Mouse (Mus musculus) MEL-GATA-1-ER (cell line): Measurements from ENCODE around the gene Npl.
"Not testable (repeated sequence)": the region's sequence is repeated elsewhere in the genome, so short reads cannot be mapped to it uniquely, and the experiment has no call there.

Experiments used
- DNase-seq: peaks from one replicate; pipeline ENCODE4 v3.0.0-alpha.2; 2012; ENCODE audit warnings: low read depth; ENCODE audit errors: extremely low read depth

The Npl gene

DNA sequence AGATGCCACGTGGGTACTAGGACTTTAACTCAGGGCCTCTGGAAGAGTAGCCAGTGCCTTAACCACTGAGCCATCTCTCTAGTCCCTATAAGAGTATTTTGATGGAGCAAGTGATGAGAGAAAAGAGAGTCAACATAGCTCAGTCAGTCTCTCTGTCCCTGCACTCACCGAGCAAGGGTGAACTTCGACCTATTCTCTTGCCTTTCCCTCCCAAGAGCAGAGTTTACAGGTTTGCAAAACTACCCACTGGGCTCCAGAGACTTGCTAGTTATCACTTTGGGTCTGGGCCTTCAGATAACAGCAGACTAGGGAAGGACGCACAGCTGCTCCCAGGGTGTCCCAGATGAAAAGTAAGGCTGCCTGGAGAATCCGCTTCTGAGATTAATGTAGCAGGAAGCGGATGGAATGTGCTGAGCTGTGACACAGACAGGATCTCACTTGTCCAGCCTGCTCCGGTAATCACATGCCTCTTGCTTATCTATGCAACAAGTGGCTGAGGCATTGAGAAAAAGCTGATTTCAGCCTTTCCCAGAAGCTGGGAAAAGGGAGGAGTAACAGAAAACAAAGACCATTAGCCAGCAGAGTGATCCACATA, 7.0 kb downstream of the Npl start:
- no peak for DNase-seq

DNA sequence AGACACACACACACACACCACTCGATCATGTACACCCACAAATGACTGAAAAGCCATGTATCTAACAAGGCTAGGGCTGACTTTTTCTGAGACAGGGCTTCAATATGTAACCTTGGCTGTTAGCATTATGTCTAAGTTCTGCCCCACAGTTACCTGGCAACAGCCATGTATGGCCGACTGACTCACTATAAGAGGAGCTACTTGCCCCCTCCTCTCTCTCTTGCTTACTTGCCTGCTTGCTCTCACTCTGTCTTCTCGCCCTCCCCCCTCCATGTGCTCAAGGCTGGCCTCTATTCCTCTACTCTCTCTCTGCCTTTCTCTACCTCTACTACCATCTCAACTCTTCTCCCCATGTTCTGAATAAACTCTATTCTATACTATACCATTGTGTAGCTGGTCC, 9.1 kb downstream of the Npl start:
- DNase-seq, result no peak

- no peak for DNase-seq
Measured at GRCm38 (mm10) chr1:153539739-153540333, 10.0 kb downstream of the Npl start.

DNA sequence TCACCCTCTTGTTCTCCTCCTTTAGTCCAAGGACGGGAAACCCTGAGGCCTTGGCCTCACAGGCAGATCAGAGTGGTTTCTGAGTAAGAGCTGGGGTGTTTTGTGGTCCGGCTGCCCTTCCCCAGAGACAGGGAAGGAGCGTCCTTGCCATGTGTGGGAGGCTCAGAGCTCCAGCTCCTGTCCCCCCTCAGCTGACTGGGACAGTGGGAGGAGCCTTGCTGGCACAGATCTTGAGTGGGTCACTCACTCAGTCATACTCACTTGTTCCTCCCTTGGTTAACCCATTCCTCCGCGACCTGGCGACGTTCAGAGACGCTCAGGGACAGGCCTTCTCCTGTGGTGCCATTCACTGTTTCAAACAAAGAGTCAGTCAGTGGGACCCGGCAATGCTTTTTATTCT, 14.2 kb downstream of the Npl start:
- no peak for DNase-seq

DNA sequence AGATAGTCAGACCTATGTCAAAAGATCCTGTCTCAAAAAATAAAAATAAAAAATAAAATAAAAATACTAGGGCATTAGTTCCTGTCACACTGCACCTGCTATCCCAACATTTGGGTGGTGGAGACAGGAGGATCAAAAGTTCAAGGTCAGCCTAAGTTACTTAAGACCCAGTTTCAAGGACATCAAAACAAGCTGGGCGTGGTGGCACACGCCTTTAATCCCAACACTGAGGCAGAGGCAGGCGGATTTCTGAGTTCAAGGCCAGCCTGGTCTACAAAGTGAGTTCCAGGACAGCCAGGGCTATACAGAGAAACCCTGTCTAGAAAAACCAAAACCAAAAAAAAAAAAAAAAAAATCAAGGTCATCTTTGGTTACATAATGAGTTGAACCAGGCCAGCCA, 16.9 kb downstream of the Npl start:
- not testable (repeated sequence) for DNase-seq

DNA sequence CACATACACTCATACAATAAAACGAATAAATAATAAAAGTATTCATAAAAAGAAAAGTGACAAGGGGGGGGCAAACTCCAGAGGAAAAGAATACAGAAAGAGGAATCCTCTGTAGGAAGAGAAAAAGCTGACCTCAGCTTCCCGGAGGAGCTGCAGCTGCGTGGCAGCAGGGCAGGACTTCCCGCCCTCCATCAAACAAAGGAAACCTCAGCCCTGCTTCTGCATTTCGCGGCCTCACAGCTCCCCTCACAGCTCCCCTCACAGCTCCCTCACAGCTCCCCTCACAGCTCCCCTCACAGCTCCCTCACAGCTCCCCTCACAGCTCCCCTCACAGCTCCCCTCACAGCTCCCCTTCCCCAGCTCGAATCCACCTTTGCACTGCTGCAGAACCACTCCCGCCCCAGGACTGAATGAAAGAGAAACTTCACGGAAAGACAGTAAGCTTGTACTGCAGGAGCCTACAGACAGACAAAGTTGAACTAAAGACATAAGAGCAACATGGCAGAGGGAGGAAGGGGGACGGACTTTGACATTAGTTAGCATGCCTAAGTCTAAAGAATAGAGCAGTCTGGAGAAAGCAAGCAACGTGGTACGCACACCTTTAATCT, 17.5 kb downstream of the Npl start:
- peak; percentile 50 for DNase-seq

DNA sequence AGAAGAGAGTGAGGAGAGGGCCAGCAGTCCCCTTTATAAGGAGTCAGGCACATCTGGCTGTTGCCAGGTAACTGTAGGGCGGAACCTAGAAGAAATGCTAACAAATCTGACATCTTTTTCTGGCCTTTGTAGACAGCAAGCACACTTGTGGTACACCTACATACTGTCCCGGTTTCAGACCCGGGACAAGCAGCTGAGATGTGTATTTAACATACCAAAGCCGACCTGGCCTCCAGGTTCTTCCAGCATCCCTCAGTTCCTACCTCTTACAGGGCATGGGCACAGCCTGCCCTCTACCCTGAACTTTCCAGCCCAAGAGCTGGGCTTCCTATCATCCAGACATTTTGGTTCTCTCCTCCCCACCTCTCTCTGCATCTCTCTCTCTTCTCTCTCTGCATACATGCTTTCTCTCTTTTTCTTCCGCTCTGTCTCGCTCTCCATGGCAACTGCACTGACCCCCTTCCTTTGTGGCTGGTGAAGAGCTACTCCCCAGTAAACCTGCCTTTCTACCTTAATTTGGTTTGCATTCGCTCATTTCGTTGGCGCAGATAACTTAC, 18.1 kb downstream of the Npl start:
- no peak for DNase-seq

DNA sequence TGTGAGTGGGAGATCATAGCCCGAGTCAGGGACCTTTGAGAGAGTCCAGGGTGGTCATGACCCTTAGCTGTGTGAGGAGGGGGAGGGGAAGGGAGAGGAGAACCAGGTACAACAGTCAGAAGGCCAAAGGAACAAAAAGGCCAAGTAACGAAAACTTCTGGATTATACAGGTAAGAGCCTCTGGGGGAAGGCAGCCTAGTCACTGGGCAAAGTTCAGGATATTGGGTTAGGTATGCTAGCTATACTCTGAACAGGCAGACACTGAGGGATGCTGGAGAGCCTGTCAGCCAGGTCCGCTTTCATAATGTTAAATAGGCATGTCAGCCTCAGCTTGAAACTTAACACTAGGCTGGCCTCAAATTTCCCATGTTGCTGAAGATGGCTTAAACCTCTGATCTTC, 27.7 kb downstream of the Npl start:
- no peak for DNase-seq

GRCm38 (mm10) chr1:153515368-153515767, 34.5 kb downstream of the Npl start:
- DNase-seq, result no peak

DNA sequence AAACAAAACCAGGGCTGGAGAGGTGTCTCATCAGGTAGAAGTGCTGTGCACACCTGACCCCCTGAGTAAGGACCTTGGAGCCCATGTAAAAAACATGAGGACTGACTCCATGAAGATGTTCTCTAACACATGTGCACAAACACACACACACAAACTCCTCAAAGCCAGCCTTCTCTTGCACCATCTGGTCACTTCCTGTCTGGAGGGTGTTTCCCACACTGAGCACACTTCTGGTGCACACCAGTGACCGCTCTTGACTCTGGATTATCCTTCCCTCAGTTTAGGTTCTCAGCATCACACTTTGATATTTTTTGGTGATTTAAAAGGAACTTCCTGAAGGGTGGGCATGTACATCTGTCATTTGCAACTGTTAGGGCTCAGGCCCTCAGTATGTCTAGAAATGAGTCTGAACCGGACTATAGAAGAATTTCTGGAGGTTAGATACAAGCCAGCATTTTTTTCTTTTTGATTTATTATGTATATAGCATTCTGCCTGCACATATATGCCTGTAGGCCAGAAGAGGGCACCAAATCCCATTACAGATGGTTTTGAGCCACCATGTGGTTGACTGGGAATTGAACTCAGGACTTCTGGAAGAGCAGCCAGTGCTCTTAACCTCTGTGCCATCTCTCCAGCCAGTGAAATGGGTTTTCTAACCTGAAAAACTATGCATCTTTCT, 39.4 kb downstream of the Npl start:
- no peak for DNase-seq

DNA sequence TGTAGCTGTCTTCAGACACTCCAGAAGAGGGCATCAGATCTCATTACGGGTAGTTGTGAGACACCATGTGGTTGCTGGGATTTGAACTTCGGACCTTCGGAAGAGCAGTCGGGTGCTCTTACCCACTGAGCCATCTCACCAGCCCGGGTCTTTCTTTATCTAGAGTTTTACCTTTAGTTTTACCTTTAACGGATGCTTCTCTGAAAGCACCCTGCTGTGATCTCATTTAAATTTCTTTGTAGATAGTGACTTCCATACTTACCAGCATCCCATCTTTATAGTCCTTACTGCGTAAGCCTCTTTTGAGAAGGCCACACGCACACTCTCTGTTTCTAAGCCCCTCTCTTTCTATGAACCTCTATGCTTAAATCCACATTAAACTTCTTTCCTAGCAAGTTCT, 40.3 kb downstream of the Npl start:
- not testable (repeated sequence) for DNase-seq

- DNase-seq, result no peak
Measured at GRCm38 (mm10) chr1:153509012-153509411, 40.8 kb downstream of the Npl start.

DNA sequence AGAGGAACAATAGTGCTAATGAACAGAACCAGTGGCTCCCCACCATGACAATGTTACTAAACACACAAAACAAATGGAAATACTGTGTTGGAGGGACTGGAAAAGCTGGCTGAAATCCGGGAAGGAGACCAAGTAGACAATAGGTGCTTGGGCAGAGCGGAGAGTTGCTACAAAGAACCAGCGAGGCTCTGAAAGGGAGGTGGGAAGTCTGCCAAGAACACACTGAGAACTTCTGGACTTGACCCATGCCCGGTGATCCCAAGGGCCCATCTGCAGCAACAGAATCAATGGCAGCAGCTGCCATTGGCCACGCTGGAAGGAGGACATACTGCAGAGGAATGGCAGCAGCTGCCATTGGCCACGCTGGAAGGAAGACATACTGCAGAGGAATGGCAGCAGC, 43.6 kb downstream of the Npl start:
- DNase-seq, result no peak

- no peak for DNase-seq
Measured at GRCm38 (mm10) chr1:153501644-153502321, 48.1 kb downstream of the Npl start.

GRCm38 (mm10) chr1:153500030-153500429, 49.8 kb downstream of the Npl start:
- no peak for DNase-seq

GRCm38 (mm10) chr1:153496030-153496429, 53.8 kb downstream of the Npl start:
- DNase-seq, result no peak

DNA sequence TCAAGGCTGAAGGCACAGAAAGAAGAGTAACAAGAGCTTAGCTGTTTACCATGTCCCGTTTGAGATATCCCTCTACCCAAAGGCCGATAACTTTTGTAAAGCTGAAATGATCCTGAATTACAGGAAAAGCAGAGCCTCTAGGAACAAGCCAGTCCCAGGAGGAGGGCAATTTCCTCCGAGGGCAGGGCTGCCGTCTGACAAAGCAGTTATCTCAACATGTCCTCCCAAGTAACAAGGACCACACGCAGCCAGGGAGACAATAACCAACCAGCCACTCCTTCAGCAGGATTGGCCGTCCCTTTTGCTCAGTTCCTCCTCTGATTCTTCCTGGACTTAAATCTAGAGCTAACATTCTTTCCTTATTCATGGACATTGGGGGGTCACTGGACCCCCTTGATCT, 55.9 kb downstream of the Npl start:
- no peak for DNase-seq

DNA sequence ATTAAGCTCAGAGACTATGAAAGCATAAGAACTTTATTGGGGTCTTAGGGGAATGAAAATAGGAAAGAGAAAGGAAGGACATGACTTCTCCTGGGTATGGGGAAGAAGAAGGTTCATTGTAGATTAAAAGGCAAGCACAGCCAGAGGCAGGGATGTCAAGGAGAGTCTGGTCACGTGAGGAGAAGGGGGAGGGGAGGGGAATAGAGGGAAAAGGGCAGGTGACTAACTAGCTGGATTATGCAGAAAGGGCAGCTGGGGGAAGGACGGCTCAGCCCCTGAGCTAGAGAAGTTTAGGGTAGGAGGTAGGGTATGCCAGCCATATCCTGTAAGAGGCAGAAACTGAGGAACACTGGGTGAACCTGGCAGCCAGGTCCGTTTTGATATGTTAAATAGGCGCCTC, 56.5 kb downstream of the Npl start:
- no peak for DNase-seq

- DNase-seq, result no peak
Measured at GRCm38 (mm10) chr1:153491822-153492221, 58.0 kb downstream of the Npl start.

DNA sequence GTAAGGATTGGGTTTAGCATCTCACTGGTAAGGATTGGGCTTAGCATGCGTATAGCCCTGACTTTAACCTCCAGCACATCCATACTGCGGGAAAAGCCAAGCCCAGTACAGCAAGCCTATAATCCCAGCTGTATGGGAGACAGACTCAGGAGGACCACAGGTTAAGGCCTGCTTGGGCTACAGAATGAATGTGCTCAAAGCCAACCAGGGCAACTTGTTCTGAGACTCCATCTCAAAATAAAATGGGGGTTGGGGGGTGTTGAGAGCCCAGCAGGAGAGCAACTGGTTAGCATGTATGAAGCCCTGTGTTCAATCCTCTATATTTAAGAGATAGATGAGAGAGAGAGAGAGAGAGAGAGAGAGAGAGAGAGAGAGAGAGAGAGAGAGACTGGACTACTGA, 58.5 kb downstream of the Npl start:
- no peak for DNase-seq

DNA sequence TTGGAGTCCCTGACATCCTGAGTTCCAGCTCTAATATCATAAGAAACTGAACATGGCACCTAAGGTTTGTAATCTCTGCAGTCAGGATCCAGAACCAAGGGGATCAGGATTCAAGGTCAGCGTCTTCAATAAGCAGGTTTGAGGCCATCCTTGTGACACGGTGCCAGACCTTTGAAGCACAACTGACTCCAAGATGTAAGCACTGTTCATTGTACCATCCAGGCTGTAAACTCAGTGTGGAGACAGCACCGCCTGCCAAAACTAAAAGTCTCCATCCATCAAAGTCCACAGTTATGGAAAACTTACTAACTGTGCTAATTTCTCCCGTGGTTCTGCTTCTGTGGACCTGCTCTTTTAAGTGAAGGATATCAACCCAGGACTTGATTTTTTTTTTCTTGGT, 59.9 kb downstream of the Npl start:
- no peak for DNase-seq

- no peak for DNase-seq
Measured at GRCm38 (mm10) chr1:153489540-153489939, 60.3 kb downstream of the Npl start.
